Mouse (Mus musculus): ENCODE results near the gene Myg1. TPM values are rescaled to one million over a fixed set of nuclear protein-coding genes. Genes with fewer than 3 reads are reported as not detected.

The Myg1 gene
- total and polyA plus RNA-seq, 3 experiments: 105 to 132 (median 121) TPM

GRCm38 (mm10) chr15:102350138-102350941 lies 18.8 kb downstream of the Myg1 start, which contains the start of gene Aaas:
Gene Aaas (minus strand): TSS chr15:102350771.
- peak within 1 kb of the TSS; percentile 92 for H3K4me2 ChIP-seq (ENCODE audit: insufficient read depth, low read depth, poor library complexity, severe bottlenecking)
- peaks cover 23 to 31% of the 10 kb centered on the region in 2 experiments for H3K36me3 ChIP-seq (replicated peaks in 1 of 2; ENCODE audit: control insufficient read depth in 1 of 2, insufficient read depth in 1 of 2, low read length in 1 of 2)
- H3K79me2 ChIP-seq (replicated peaks; ENCODE audit: control insufficient read depth, extremely low read depth, insufficient read depth, poor library complexity, severe bottlenecking): peaks cover 15% of the 10 kb centered on the region
- dilution Hi-C loops (cut with MboI; ENCODE audit: extremely low pct_ligation_motif_present, extremely low pct_unique_long_range_greater_than_20kb, low sequenced_read_pairs): no loop called here
- H3K9me3 ChIP-seq (replicated peaks; ENCODE audit: low read length): peaks cover 3% of the 10 kb centered on the region
- peaks cover 3% of the 10 kb centered on the region for H3K27me3 ChIP-seq (replicated peaks)
- H3K4me3 ChIP-seq (replicated peaks in 1 of 3; ENCODE audit: low read depth in 2 of 3, low read length in 2 of 3, poor library complexity in 1 of 3): peak within 1 kb of the TSS; percentile 80 to 98 (median 82)
- peaks cover 3 to 17% of the 10 kb centered on the region in 2 experiments; a peak in 3 of 4 replicates for H3K4me1 ChIP-seq (ENCODE audit: control insufficient read depth in 1 of 2, insufficient read depth in 2 of 2)
- peak within 1 kb of the TSS; percentile 33 for H3K27ac ChIP-seq (ENCODE audit: insufficient read depth, low read depth)
- DNase-seq (ENCODE audit: extremely low read depth): peak; percentile 98
- TF ChIP-seq UBTF (IDR thresholded peaks at IDR 0.05; ENCODE audit: low read depth, low read length) (peak; percentile 76; the same call in 1 of the 2 replicates), ZMIZ1 (IDR thresholded peaks at IDR 0.05; ENCODE audit: low read depth, low read length) (peak; percentile 43; the same call in 1 of the 2 replicates), USF1 (IDR thresholded peaks at IDR 0.05; ENCODE audit: low read depth, low read length) (no peak), JUN (IDR thresholded peaks at IDR 0.05; ENCODE audit: insufficient read depth, low read depth, low read length) (no peak), GABPA (IDR thresholded peaks at IDR 0.05; ENCODE audit: insufficient replicate concordance, low read depth, low read length) (peak; percentile 18; the same call in 1 of the 2 replicates), CHD2 (IDR thresholded peaks at IDR 0.05; ENCODE audit: low read length) (peak; percentile 44), USF2 (conservative IDR thresholded peaks at IDR 0.05; ENCODE audit: low read depth, low read length) (no peak), MAX (IDR thresholded peaks at IDR 0.05; ENCODE audit: low read length) (peak; percentile 75), ZC3H11A (IDR thresholded peaks at IDR 0.05; ENCODE audit: low read depth, low read length) (no peak), JUND (conservative IDR thresholded peaks at IDR 0.05; ENCODE audit: low read depth, low read length) (no peak), HCFC1 (IDR thresholded peaks at IDR 0.05; ENCODE audit: low read depth, low read length) (peak; percentile 93), ELF1 (IDR thresholded peaks at IDR 0.05; ENCODE audit: low read depth, low read length) (peak; percentile 99), SMC3 (IDR thresholded peaks at IDR 0.05; ENCODE audit: low read depth, low read length) (peak; percentile 29), MXI1 (IDR thresholded peaks at IDR 0.05; ENCODE audit: low read depth, low read length) (peak; percentile 73), RCOR1 (conservative IDR thresholded peaks at IDR 0.05; ENCODE audit: low read depth, low read length) (peak; percentile 61; the same call in 1 of the 2 replicates), MEF2A (IDR thresholded peaks at IDR 0.05; ENCODE audit: borderline replicate concordance, low read depth, low read length) (peak; percentile 88), SIN3A (IDR thresholded peaks at IDR 0.05; ENCODE audit: low read length) (peak; percentile 97), NELFE (IDR thresholded peaks at IDR 0.05; ENCODE audit: low read depth, low read length) (peak; percentile 87), E2F4 (IDR thresholded peaks at IDR 0.05; ENCODE audit: insufficient replicate concordance, low read depth, low read length) (peak; percentile 93; the same call in 1 of the 2 replicates), MAFK (IDR thresholded peaks at IDR 0.05; ENCODE audit: insufficient replicate concordance, low read length) (no peak; the same call in 1 of the 2 replicates), TBP (conservative IDR thresholded peaks at IDR 0.05; ENCODE audit: low read depth, low read length) (peak; percentile 77), PAX5 (IDR thresholded peaks at IDR 0.05; ENCODE audit: low read length) (no peak), CHD1 (IDR thresholded peaks at IDR 0.05; ENCODE audit: low read depth, low read length) (no peak; the same call in 1 of the 2 replicates), POLR2A (IDR thresholded peaks at IDR 0.05; ENCODE audit: low read depth, low read length) (peak; percentile 94), MYC (IDR thresholded peaks at IDR 0.05; ENCODE audit: low read depth, low read length) (0 out of 2 replicates have a peak, but pooled peaks have one; percentile 62), IRF4 (IDR thresholded peaks at IDR 0.05; ENCODE audit: low read depth, low read length) (peak; percentile 80), TCF12 (IDR thresholded peaks at IDR 0.05; ENCODE audit: low read depth, low read length) (peak; percentile 90), ZKSCAN1 (IDR thresholded peaks at IDR 0.05; ENCODE audit: borderline replicate concordance, low read depth, low read length) (no peak), ZNF384 (IDR thresholded peaks at IDR 0.05; ENCODE audit: low read depth, low read length) (no peak), MAZ (IDR thresholded peaks at IDR 0.05; ENCODE audit: low read depth, low read length) (peak; percentile 86), KAT2A (IDR thresholded peaks at IDR 0.05; ENCODE audit: insufficient replicate concordance, low read length) (peak; percentile 88), POLR2AphosphoS2 (IDR thresholded peaks at IDR 0.05; ENCODE audit: low read depth, low read length) (no peak), BHLHE40 (IDR thresholded peaks at IDR 0.05; ENCODE audit: low read depth, low read length) (peak; percentile 25; the same call in 1 of the 2 replicates), EP300 (IDR thresholded peaks at IDR 0.05; ENCODE audit: low read length) (no peak; the same call in 1 of the 2 replicates), CTCF (conservative IDR thresholded peaks at IDR 0.05 in 1 of 2, IDR thresholded peaks at IDR 0.05 in 1 of 2; ENCODE audit: low read depth in 2 of 2, low read length in 2 of 2) (peak; percentile 70 to 92), NRF1 (IDR thresholded peaks at IDR 0.05; ENCODE audit: low read depth, low read length) (peak; percentile 59), RAD21 (IDR thresholded peaks at IDR 0.05; ENCODE audit: low read depth, low read length) (no peak; the same call in 1 of the 2 replicates), ETS1 (conservative IDR thresholded peaks at IDR 0.05; ENCODE audit: low read depth, low read length) (peak; percentile 52; the same call in 1 of the 2 replicates)
- peak within 1 kb of the TSS; percentile 86 for H3K9ac ChIP-seq (ENCODE audit: insufficient read depth, low read depth)
- in situ Hi-C loops (cut with MboI; ENCODE audit: low pct_ligation_motif_present, low pct_unique_long_range_greater_than_20kb, low sequenced_read_pairs): no loop called here
